Mouse (Mus musculus) ES-E14 (cell line): Measurements from ENCODE around the gene Ush1g. TPM values are rescaled to one million over a fixed set of nuclear protein-coding genes. Genes with fewer than 3 reads are reported as not detected.

Experiments
- DNase-seq: peaks from one replicate; pipeline ENCODE4 v3.0.0-alpha.2; 2013; ENCODE audit warnings: low read depth, low spot score
- H3K27ac ChIP-seq: 2 replicates; pipeline ENCODE4 v1.5.1; 2012; ENCODE audit warnings: low read depth, mild to moderate bottlenecking, low read length, moderate library complexity, mixed read lengths; ENCODE audit not compliant: poor library complexity, insufficient read depth, severe bottlenecking
- H3K36me3 ChIP-seq: 2 replicates; pipeline ENCODE4 v1.6.1; 2012; ENCODE audit warnings: mild to moderate bottlenecking, low read length, moderate library complexity, mixed read lengths; ENCODE audit not compliant: control insufficient read depth, poor library complexity, insufficient read depth, severe bottlenecking
- H3K4me1 ChIP-seq, 2 experiments: fragments of 150-350 bp in 1 of 2; sonication (generic) in 1 of 2; 2 replicates each; pipeline ENCODE4 v1.6.1; 2012; ENCODE audit warnings: low read length in 2 of 2, mild to moderate bottlenecking in 1 of 2, mixed read lengths in 1 of 2; ENCODE audit not compliant: control insufficient read depth in 2 of 2, insufficient read depth in 2 of 2, poor library complexity in 1 of 2
- H3K4me3 ChIP-seq, 2 experiments: fragments of 150-350 bp in 1 of 2; sonication (generic) in 1 of 2; 2 replicates each; pipeline ENCODE4 v1.5.1; 2012; ENCODE audit warnings: low read length in 2 of 2, low read depth in 1 of 2, mild to moderate bottlenecking in 1 of 2, mixed read lengths in 1 of 2; ENCODE audit not compliant: insufficient read depth in 1 of 2, poor library complexity in 1 of 2, severe bottlenecking in 1 of 2
- H3K9ac ChIP-seq: 2 replicates; pipeline ENCODE4 v1.6.1; 2012; ENCODE audit warnings: low read depth, mild to moderate bottlenecking, low read length, mixed read lengths; ENCODE audit not compliant: poor library complexity, insufficient read depth, severe bottlenecking
- H3K9me3 ChIP-seq: fragments of 150-350 bp; sonication (generic); 2 replicates; pipeline ENCODE4 v1.6.1; 2012; ENCODE audit warnings: low read depth, mild to moderate bottlenecking, low read length; ENCODE audit not compliant: control insufficient read depth, insufficient read depth
- CHD2 ChIP-seq: IDR thresholded peaks from 2 replicates; pipeline ENCODE4 v1.6.1; 2014; ENCODE audit warnings: mild to moderate bottlenecking, low read depth, low read length, inconsistent platforms
- HCFC1 ChIP-seq: IDR thresholded peaks from 2 replicates; pipeline ENCODE4 v1.6.1; 2012; ENCODE audit warnings: low read length, inconsistent platforms, borderline replicate concordance; ENCODE audit not compliant: insufficient read depth
- MAFK ChIP-seq: IDR thresholded peaks from 2 replicates; pipeline ENCODE4 v1.6.1; 2014; ENCODE audit warnings: mild to moderate bottlenecking, low read depth, low read length, inconsistent platforms; ENCODE audit not compliant: insufficient read depth
- ZC3H11A ChIP-seq: IDR thresholded peaks from 2 replicates; pipeline ENCODE4 v1.6.1; 2012; ENCODE audit warnings: low read depth, mild to moderate bottlenecking, inconsistent platforms, low read length, borderline replicate concordance
- ZNF384 ChIP-seq: IDR thresholded peaks from 2 replicates; pipeline ENCODE4 v1.6.1; 2012; ENCODE audit warnings: low read depth, low read length, inconsistent platforms
- in situ Hi-C, 2 experiments: fragments of 600-800 bp; cut with MboI; formaldehyde crosslinking; loops; one replicate each; pipeline ENCODE4 v1.15.1; 2025; ENCODE audit warnings: low sequenced_read_pairs in 2 of 2, inconsistent platforms in 1 of 2; ENCODE audit not compliant: unreplicated experiment in 2 of 2
- total RNA-seq: library from RNA; depleted of rRNA; stranded (reverse); fragments of 300-350 nt; gene quantifications from 2 replicates; pipeline ENCODE4 v1.2.3, GENCODE M21; 2012; rRNA removed

Ush1g gene
- 0.11 TPM in 1 of 2 replicates, not detected in the other for total RNA-seq

DNA sequence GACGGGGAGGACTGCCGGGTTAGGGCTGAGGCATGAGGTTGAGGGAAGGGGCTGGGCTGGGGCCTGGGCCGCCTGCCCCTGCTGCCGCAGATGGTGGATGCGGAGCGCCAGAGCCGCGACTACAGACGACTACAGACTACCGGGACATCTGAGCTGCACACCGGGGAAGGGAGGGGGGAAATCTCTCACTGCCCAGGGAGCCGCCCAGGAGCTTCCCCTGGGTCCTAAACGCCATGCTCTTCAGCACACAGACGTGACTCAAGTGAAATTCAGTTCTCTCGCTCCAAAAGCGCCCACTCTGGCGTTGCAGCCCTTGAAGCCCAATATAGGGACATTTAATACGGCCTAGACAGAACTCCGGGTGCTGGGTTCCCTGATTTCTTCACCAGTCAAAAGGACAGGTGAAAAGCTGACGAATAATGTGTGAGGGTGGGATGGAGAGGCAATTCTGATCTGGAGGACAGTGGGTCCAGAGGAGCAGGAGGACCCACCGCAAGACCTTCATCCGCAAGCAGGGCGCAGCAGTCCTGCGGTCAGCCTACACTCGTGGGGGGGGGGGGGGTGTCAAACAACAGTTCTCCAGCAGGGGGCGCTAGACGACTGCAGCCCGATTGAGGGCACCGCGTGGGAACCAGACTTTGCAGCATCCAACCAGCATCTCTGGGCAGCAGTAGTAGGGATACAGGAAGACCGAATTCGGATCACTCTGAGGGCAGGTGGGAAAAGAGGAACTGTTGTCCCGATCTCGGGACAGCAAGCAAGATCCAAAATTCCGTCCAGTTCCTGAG lies at the start of gene Ush1g:
TSS of gene Ush1g (minus strand) at position 136 of the 788 bp plus-strand sequence.
- Histone ChIP-seq H3K9ac (no peak within 1 kb of the TSS), H3K4me3 (peak within 1 kb of the TSS in 1 of 2 experiments; percentile 38; a peak in 2 of 4 replicates), H3K9me3 (no peaks in the 10 kb centered on the region), H3K27ac (no peak within 1 kb of the TSS), H3K4me1 (peaks cover 2 to 10% of the 10 kb centered on the region in 2 experiments; a peak in 1 of 4 replicates), H3K36me3 (no peaks in the 10 kb centered on the region)
- peak; percentile 56 for DNase-seq
- no peak for TF ChIP-seq HCFC1
- no peak for TF ChIP-seq ZC3H11A
- no peak for TF ChIP-seq MAFK
- TF ChIP-seq CHD2 = no peak
- TF ChIP-seq ZNF384 = no peak
- in situ Hi-C loops = no loop called here

DNA sequence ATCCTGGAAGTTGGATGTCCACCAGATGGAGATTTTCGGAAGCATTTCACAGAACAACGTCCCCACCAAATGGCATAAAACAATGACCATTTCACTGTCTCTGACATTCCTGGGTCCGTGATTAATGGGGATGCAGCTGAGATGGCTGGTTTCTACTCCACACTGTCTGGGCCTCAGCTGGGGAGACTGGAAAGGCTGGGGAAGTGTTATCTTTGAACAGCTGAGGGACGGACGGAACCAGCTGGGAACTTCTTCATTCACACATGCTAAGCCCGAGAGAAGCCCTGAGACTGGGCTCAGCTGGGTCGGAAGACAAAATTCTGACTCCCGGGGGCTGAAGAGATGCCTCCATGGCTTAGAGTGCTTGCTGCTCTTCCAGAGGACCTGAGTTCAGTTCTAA lies 49.5 kb upstream of the Ush1g start:
- Histone ChIP-seq H3K4me1 (peaks cover 0 to 4% of the 10 kb centered on the region in 2 experiments; a peak in 1 of 4 replicates), H3K36me3 (no peaks in the 10 kb centered on the region), H3K27ac (no peak overlapping the region), H3K9me3 (no peaks in the 10 kb centered on the region), H3K4me3 (no peak overlapping the region), H3K9ac (no peak overlapping the region)
- TF ChIP-seq HCFC1 (no peak), ZNF384 (no peak), MAFK (no peak), CHD2 (no peak), ZC3H11A (no peak)
- DNase-seq = no peak
- in situ Hi-C loops = no loop called here

DNA sequence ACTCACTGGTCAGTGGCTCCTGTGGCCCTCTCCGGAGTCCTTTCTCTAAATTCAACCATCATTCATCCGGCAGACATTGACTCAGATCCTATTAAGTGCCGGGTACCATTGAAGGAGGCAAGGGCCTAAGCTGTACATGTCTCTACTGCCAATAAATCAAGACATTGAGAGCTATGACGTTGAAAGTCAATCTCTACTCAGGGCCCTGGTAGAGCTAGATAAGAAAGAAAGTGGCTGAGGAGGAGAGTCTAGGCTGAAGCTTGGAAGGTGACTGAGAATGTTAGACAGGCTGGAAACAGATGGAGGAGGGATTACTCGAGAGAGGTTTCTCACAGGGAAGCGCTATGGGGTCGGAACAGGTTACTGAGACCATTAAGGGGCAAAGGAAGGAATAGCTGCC lies 48.5 kb upstream of the Ush1g start:
- H3K9ac ChIP-seq = no peak overlapping the region
- peaks cover 0 to 4% of the 10 kb centered on the region in 2 experiments; a peak in 1 of 4 replicates for H3K4me1 ChIP-seq
- no peak overlapping the region for H3K27ac ChIP-seq
- H3K9me3 ChIP-seq = no peaks in the 10 kb centered on the region
- H3K36me3 ChIP-seq = no peaks in the 10 kb centered on the region
- DNase-seq = no peak
- H3K4me3 ChIP-seq = no peak overlapping the region
- in situ Hi-C loops = no loop called here
- no peak for TF ChIP-seq MAFK
- no peak for TF ChIP-seq ZNF384
- TF ChIP-seq HCFC1 = no peak
- no peak for TF ChIP-seq CHD2
- no peak for TF ChIP-seq ZC3H11A

DNA sequence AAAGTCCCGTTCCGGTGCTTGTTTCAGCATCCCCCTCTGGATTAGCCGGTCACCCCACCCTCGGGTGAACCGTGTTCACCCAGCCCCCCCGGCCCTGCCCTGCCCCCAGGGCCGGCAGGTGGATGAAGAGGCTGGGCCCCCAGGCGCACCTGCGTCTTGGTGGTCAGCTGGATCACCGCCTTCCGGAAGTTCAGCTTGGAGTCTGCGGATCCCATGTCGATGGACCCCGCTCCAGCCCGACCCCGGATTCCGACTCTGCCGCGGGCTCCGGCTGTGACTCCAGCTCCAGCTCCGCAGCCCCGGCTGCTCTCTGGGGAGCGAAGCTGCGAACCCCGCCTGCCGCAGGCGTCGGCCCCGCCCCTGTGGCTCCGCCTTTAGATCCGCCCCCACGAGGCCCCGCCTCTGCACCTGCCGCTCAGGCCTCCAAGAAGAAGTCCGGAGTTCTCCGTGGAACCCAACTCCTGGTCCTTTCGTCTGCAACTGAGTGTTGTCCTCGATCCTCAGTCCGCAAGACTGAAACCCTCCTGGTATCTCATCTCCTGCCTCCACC lies 45.6 kb upstream of the Ush1g start, which contains the start of gene Hid1:
TSS of gene Hid1 (minus strand) at position 362 of the 550 bp plus-strand sequence.
- in situ Hi-C loops = no loop called here

More for the DNA sequence above, 45.6 kb upstream of the Ush1g start, which contains the start of gene Hid1:
- 0 out of 4 replicates have a peak, but pooled peaks cover 0 to 2% of the 10 kb centered on the region in 2 experiments for H3K4me1 ChIP-seq
- H3K27ac ChIP-seq = no peak within 1 kb of the TSS
- peak within 1 kb of the TSS; percentile 69 to 79 for H3K4me3 ChIP-seq
- H3K9me3 ChIP-seq = no peaks in the 10 kb centered on the region
- DNase-seq = no peak
- peak within 1 kb of the TSS; percentile 37 for H3K9ac ChIP-seq
- TF ChIP-seq MAFK (no peak), ZNF384 (no peak), HCFC1 (no peak), ZC3H11A (no peak), CHD2 (no peak)
- no peaks in the 10 kb centered on the region for H3K36me3 ChIP-seq
